Mouse (Mus musculus): Measurements from ENCODE around the gene Zfp958. TPM values are rescaled to one million over a fixed set of nuclear protein-coding genes. Genes with fewer than 3 reads are reported as not detected.

The Zfp958 gene
- total and polyA plus RNA-seq, 3 experiments = 10.4 to 38.7 (median 15.6) TPM

GRCm38 (mm10) chr8:4584660-4585059 is 28.3 kb upstream of the Zfp958 start:
- in situ Hi-C loops (cut with MboI; ENCODE audit: low pct_ligation_motif_present, low pct_unique_long_range_greater_than_20kb, low sequenced_read_pairs) = loop anchor here (5.0 kb wide), 1 partner anchor 172 kb away; no protein-coding TSS in a partner anchor
- DNase-seq (ENCODE audit: extremely low read depth) = no peak
- H3K27me3 ChIP-seq (replicated peaks) = no peaks in the 10 kb centered on the region
- H3K27ac ChIP-seq (ENCODE audit: insufficient read depth, low read depth) = no peak overlapping the region
- dilution Hi-C loops (cut with MboI; ENCODE audit: extremely low pct_ligation_motif_present, extremely low pct_unique_long_range_greater_than_20kb, low sequenced_read_pairs) = no loop called here
- TF ChIP-seq CTCF (conservative IDR thresholded peaks at IDR 0.05 in 1 of 2, IDR thresholded peaks at IDR 0.05 in 1 of 2; ENCODE audit: low read depth in 2 of 2, low read length in 2 of 2) (no peak), POLR2A (IDR thresholded peaks at IDR 0.05; ENCODE audit: low read depth, low read length) (no peak), KAT2A (IDR thresholded peaks at IDR 0.05; ENCODE audit: insufficient replicate concordance, low read length) (no peak), SMC3 (IDR thresholded peaks at IDR 0.05; ENCODE audit: low read depth, low read length) (no peak), MAFK (IDR thresholded peaks at IDR 0.05; ENCODE audit: insufficient replicate concordance, low read length) (no peak), MXI1 (IDR thresholded peaks at IDR 0.05; ENCODE audit: low read depth, low read length) (no peak), TBP (conservative IDR thresholded peaks at IDR 0.05; ENCODE audit: low read depth, low read length) (no peak), NRF1 (IDR thresholded peaks at IDR 0.05; ENCODE audit: low read depth, low read length) (no peak), PAX5 (IDR thresholded peaks at IDR 0.05; ENCODE audit: low read length) (no peak), MEF2A (IDR thresholded peaks at IDR 0.05; ENCODE audit: borderline replicate concordance, low read depth, low read length) (no peak), SIN3A (IDR thresholded peaks at IDR 0.05; ENCODE audit: low read length) (no peak), CHD2 (IDR thresholded peaks at IDR 0.05; ENCODE audit: low read length) (no peak), JUN (IDR thresholded peaks at IDR 0.05; ENCODE audit: insufficient read depth, low read depth, low read length) (no peak), CHD1 (IDR thresholded peaks at IDR 0.05; ENCODE audit: low read depth, low read length) (no peak), ZC3H11A (IDR thresholded peaks at IDR 0.05; ENCODE audit: low read depth, low read length) (no peak)
- no peaks in the 10 kb centered on the region for H3K9me3 ChIP-seq (replicated peaks; ENCODE audit: low read length)
- H3K36me3 ChIP-seq (replicated peaks in 1 of 2; ENCODE audit: control insufficient read depth in 1 of 2, insufficient read depth in 1 of 2, low read length in 1 of 2) = no peaks in the 10 kb centered on the region
- no peak overlapping the region for H3K4me2 ChIP-seq (ENCODE audit: insufficient read depth, low read depth, poor library complexity, severe bottlenecking)
- H3K79me2 ChIP-seq (replicated peaks; ENCODE audit: control insufficient read depth, extremely low read depth, insufficient read depth, poor library complexity, severe bottlenecking) = no peaks in the 10 kb centered on the region
- no peaks in the 10 kb centered on the region for H3K4me1 ChIP-seq (ENCODE audit: control insufficient read depth in 1 of 2, insufficient read depth in 2 of 2)
- H3K9ac ChIP-seq (ENCODE audit: insufficient read depth, low read depth) = no peak overlapping the region
- H3K4me3 ChIP-seq (replicated peaks in 1 of 3; ENCODE audit: low read depth in 2 of 3, low read length in 2 of 3, poor library complexity in 1 of 3) = no peak overlapping the region

GRCm38 (mm10) chr8:4586356-4586755 is 26.6 kb upstream of the Zfp958 start:
- Histone ChIP-seq H3K36me3 (replicated peaks in 1 of 2; ENCODE audit: control insufficient read depth in 1 of 2, insufficient read depth in 1 of 2, low read length in 1 of 2) (no peaks in the 10 kb centered on the region), H3K79me2 (replicated peaks; ENCODE audit: control insufficient read depth, extremely low read depth, insufficient read depth, poor library complexity, severe bottlenecking) (no peaks in the 10 kb centered on the region), H3K27me3 (replicated peaks) (no peaks in the 10 kb centered on the region), H3K27ac (ENCODE audit: insufficient read depth, low read depth) (no peak overlapping the region), H3K4me2 (ENCODE audit: insufficient read depth, low read depth, poor library complexity, severe bottlenecking) (no peak overlapping the region), H3K9ac (ENCODE audit: insufficient read depth, low read depth) (no peak overlapping the region), H3K4me1 (ENCODE audit: control insufficient read depth in 1 of 2, insufficient read depth in 2 of 2) (no peaks in the 10 kb centered on the region), H3K9me3 (replicated peaks; ENCODE audit: low read length) (no peaks in the 10 kb centered on the region), H3K4me3 (replicated peaks in 1 of 3; ENCODE audit: low read depth in 2 of 3, low read length in 2 of 3, poor library complexity in 1 of 3) (no peak overlapping the region)
- no peak for DNase-seq (ENCODE audit: extremely low read depth)
- in situ Hi-C loops (cut with MboI; ENCODE audit: low pct_ligation_motif_present, low pct_unique_long_range_greater_than_20kb, low sequenced_read_pairs) (loop anchor here (5.0 kb wide), 1 partner anchor 174 kb away; no protein-coding TSS in a partner anchor), dilution Hi-C loops (cut with MboI; ENCODE audit: extremely low pct_ligation_motif_present, extremely low pct_unique_long_range_greater_than_20kb, low sequenced_read_pairs) (no loop called here)
- TF ChIP-seq E2F4 (IDR thresholded peaks at IDR 0.05; ENCODE audit: insufficient replicate concordance, low read depth, low read length) (no peak), MEF2A (IDR thresholded peaks at IDR 0.05; ENCODE audit: borderline replicate concordance, low read depth, low read length) (no peak), RAD21 (IDR thresholded peaks at IDR 0.05; ENCODE audit: low read depth, low read length) (no peak), TBP (conservative IDR thresholded peaks at IDR 0.05; ENCODE audit: low read depth, low read length) (no peak), JUN (IDR thresholded peaks at IDR 0.05; ENCODE audit: insufficient read depth, low read depth, low read length) (no peak)
